Mouse (Mus musculus) megakaryocyte-erythroid progenitor cell, adult 5-6 weeks (primary cell): ENCODE results near the gene Gadd45a. TPM values are rescaled to one million over a fixed set of nuclear protein-coding genes. Genes with fewer than 3 reads are reported as not detected.
A peak's percentile ranks its signal among the peaks of the same experiment; 100 is the strongest.

Source experiments
- ATAC-seq: replicated peaks from 2 replicates; pipeline ENCODE4 v1.8.0; 2016; ENCODE audit warnings: mild to moderate bottlenecking, inconsistent platforms; ENCODE audit not compliant: severe bottlenecking, poor library complexity, low FRiP score, low TSS enrichment
- total RNA-seq, 2 experiments: library from RNA; stranded (forward) in 1 of 2; stranded (reverse) in 1 of 2; fragments of 200-1000, 215-1000 nt in 1 of 2; fragments of >200 nt in 1 of 2; fragmentation: Nextera tagmentation in 1 of 2; gene quantifications; 2 replicates each; pipeline ENCODE4 v1.2.3; 2014 to 2017

Gadd45a gene
- total RNA-seq, 2 experiments from 2014 or later: 43.7 to 97.9 TPM

GRCm38 (mm10) chr6:66992232-66992631 lies 45.0 kb downstream of the Gadd45a start:
- no peak for ATAC-seq

GRCm38 (mm10) chr6:66989518-66989917 lies 47.7 kb downstream of the Gadd45a start:
- ATAC-seq: no peak

- ATAC-seq: peak; percentile 74
Measured at GRCm38 (mm10) chr6:66989037-66989436, 48.2 kb downstream of the Gadd45a start.

GRCm38 (mm10) chr6:66988363-66988762 lies 48.9 kb downstream of the Gadd45a start:
- no peak for ATAC-seq

- ATAC-seq: no peak
Measured at GRCm38 (mm10) chr6:66987643-66988042, 49.6 kb downstream of the Gadd45a start.

GRCm38 (mm10) chr6:66986063-66986462 lies 51.2 kb downstream of the Gadd45a start:
- ATAC-seq: no peak

- ATAC-seq: no peak
Measured at GRCm38 (mm10) chr6:66985500-66985899, 51.8 kb downstream of the Gadd45a start.

Other genes with a start within 250 kb of the Gadd45a start
- gene Vmn1r39, start 226.8 kb downstream of the Gadd45a start, total RNA-seq (2014; fragmentation: Nextera tagmentation): not detected in 2 replicates
- gene Vmn1r39, start 226.8 kb downstream of the Gadd45a start, total RNA-seq (2017): not detected in 2 replicates
- 25.4 and 39.3 TPM in 2 replicates for gene Gng12, start 141.1 kb downstream of the Gadd45a start, total RNA-seq (2014; fragmentation: Nextera tagmentation)
- gene Gng12, start 141.1 kb downstream of the Gadd45a start, total RNA-seq (2017): 27.8 and 37.5 TPM in 2 replicates
- 952 and 1,071 TPM in 2 replicates for gene Serbp1, start 200.7 kb upstream of the Gadd45a start, total RNA-seq (2014; fragmentation: Nextera tagmentation)
- 3,362 and 3,603 TPM in 2 replicates for gene Serbp1, start 200.7 kb upstream of the Gadd45a start, total RNA-seq (2017)